Mouse (Mus musculus) megakaryocyte, embryonic 14.5 days (primary cell): ENCODE results near the gene Nelfa. TPM values are rescaled to one million over a fixed set of nuclear protein-coding genes. Genes with fewer than 3 reads are reported as not detected.

Experiments used
- H3K27me3 ChIP-seq: replicated peaks from 2 replicates; pipeline ENCODE3; 2012; ENCODE audit warnings: inconsistent platforms
- H3K36me3 ChIP-seq: replicated peaks from 2 replicates; pipeline ENCODE3; 2012; ENCODE audit warnings: low read length, inconsistent platforms, mixed read lengths
- H3K4me1 ChIP-seq: 2 replicates; pipeline ENCODE4 v1.6.1; 2012; ENCODE audit warnings: inconsistent platforms
- H3K4me3 ChIP-seq: replicated peaks from 2 replicates; pipeline ENCODE3; 2012; ENCODE audit warnings: moderate library complexity, mild to moderate bottlenecking, inconsistent platforms
- H3K9me3 ChIP-seq: 2 replicates; pipeline ENCODE4 v1.6.1; 2012; ENCODE audit warnings: inconsistent platforms
- FLI1 ChIP-seq: IDR thresholded peaks from 2 replicates; pipeline ENCODE4 v1.6.1; 2012; ENCODE audit warnings: low read length, inconsistent platforms, mixed read lengths
- GATA1 ChIP-seq: IDR thresholded peaks from 3 replicates; pipeline ENCODE4 v1.6.1; 2012; ENCODE audit warnings: mixed read lengths, low read length, inconsistent platforms, borderline replicate concordance
- polyA plus RNA-seq: library from polyadenylated mRNA; stranded (reverse); fragments of >175 nt; gene quantifications from 2 replicates; pipeline ENCODE4 v1.2.3, GENCODE M21; 2012; ENCODE audit warnings: low replicate concordance; ENCODE audit not compliant: insufficient read depth

Gene Nelfa
- polyA plus RNA-seq, 1 experiment, result 21.9 TPM

DNA sequence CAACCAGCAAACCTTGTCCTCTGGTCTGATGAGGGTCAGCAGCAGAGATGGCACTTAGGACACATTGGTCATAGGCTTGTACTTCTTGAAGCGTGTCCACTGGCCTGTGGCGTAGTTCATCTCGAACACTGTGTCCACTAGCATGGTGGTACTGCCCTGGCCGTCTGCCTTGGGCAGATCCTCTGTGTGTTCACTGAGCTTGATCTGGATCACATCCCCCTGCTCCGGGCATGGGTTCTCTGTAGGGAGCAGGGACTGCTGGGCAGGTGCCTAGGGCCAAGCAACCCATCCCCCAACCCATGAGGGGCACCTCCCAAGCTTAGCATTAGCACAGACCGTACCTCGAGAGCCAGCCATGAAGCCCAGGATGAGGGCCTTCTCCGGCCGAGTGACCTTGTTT is 37.5 kb downstream of the Nelfa start:
- Histone ChIP-seq H3K4me3 (no peak overlapping the region), H3K9me3 (no peaks in the 10 kb centered on the region), H3K27me3 (no peaks in the 10 kb centered on the region), H3K36me3 (peaks cover 100% of the 10 kb centered on the region), H3K4me1 (peaks cover 3% of the 10 kb centered on the region; the same call in 1 of the 2 replicates)
- TF ChIP-seq FLI1 (no peak), GATA1 (no peak)

- Histone ChIP-seq H3K4me1 (peaks cover 3% of the 10 kb centered on the region; the same call in 1 of the 2 replicates), H3K4me3 (no peak overlapping the region), H3K9me3 (no peaks in the 10 kb centered on the region), H3K36me3 (peaks cover 100% of the 10 kb centered on the region), H3K27me3 (no peaks in the 10 kb centered on the region)
- TF ChIP-seq FLI1 (no peak), GATA1 (no peak)
Observed at GRCm38 (mm10) chr5:33897158-33897557, 39.1 kb downstream of the Nelfa start.

- Histone ChIP-seq H3K27me3 (no peaks in the 10 kb centered on the region), H3K4me3 (no peak overlapping the region), H3K36me3 (peaks cover 100% of the 10 kb centered on the region), H3K4me1 (peaks cover 3% of the 10 kb centered on the region; the same call in 1 of the 2 replicates), H3K9me3 (no peaks in the 10 kb centered on the region)
- TF ChIP-seq FLI1 (no peak), GATA1 (no peak)
Observed at GRCm38 (mm10) chr5:33895116-33895515, 41.1 kb downstream of the Nelfa start.

DNA sequence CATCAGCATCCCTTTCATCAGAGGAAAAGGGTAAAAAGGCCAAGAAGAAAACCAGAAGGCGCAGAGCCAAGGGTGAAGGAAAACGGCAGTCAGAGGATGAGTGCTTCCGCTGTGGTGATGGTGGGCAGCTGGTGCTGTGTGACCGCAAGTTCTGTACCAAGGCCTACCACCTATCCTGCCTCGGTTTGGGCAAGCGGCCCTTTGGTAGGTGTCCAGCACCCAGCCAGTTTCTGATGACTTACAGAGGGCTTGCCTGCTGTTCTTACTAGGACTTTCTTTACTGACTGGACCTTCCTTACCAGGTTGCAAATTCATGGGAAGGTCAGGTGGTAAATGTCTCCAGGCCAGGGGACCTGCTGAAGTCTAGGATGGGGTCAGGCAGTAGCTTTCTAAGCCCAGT is 42.8 kb downstream of the Nelfa start:
- Histone ChIP-seq H3K4me3 (no peak overlapping the region), H3K27me3 (no peaks in the 10 kb centered on the region), H3K36me3 (peaks cover 98% of the 10 kb centered on the region), H3K9me3 (no peaks in the 10 kb centered on the region), H3K4me1 (peaks cover 3% of the 10 kb centered on the region; the same call in 1 of the 2 replicates)
- TF ChIP-seq GATA1 (no peak), FLI1 (no peak)

GRCm38 (mm10) chr5:33881118-33881517 is 55.1 kb downstream of the Nelfa start:
- no peaks in the 10 kb centered on the region for H3K9me3 ChIP-seq
- H3K27me3 ChIP-seq, result no peaks in the 10 kb centered on the region
- H3K4me3 ChIP-seq, result no peak overlapping the region
- H3K36me3 ChIP-seq, result peaks cover 82% of the 10 kb centered on the region
- peaks cover 6% of the 10 kb centered on the region for H3K4me1 ChIP-seq
- TF ChIP-seq GATA1, result no peak
- TF ChIP-seq FLI1, result no peak

DNA sequence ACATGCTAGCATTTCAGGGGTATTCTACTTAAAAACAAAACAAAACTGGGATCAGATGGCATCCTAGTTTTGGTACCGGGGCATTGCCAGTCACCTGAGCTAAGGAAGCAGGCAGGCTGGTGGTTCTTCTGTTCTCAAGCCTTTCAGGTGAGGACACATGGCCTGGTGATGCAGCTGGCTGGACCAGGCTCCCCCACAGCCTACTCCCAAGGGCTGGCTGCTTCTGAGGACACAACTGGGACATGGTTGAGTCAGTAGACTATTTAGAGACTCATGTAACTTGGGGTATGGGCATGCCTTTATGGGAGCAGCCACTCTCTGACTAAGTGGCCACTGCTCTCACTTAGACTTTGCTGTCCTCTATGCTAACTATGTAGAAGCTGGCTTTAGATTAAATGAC is 60.7 kb downstream of the Nelfa start:
- TF ChIP-seq FLI1, result no peak
- no peak for TF ChIP-seq GATA1
- Histone ChIP-seq H3K4me1 (no peaks in the 10 kb centered on the region), H3K9me3 (no peaks in the 10 kb centered on the region), H3K36me3 (peaks cover 75% of the 10 kb centered on the region), H3K27me3 (no peaks in the 10 kb centered on the region), H3K4me3 (no peak overlapping the region)

DNA sequence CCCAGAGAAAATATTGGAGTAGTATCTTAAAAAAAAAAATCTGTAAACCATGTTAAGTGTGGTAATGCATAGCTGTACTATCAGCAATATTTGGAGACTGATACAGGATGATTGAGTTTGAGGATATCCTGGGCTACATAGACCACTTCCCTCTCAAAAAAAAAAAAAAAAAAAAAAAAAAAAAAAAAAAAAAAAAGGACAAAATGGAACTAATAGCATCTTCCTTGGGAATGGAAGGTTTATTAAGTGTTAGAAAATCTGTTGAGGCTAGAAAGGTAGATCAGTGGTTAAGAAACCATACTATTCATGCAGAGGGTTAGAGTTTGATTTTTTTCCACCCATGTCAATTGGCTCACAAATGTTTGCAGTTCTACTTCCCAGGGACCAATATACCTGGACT is 78.5 kb downstream of the Nelfa start:
- H3K4me1 ChIP-seq, result peaks cover 11% of the 10 kb centered on the region; the same call in 1 of the 2 replicates
- no peaks in the 10 kb centered on the region for H3K27me3 ChIP-seq
- peaks cover 10% of the 10 kb centered on the region; the same call in 1 of the 2 replicates for H3K9me3 ChIP-seq
- peaks cover 60% of the 10 kb centered on the region for H3K36me3 ChIP-seq
- TF ChIP-seq FLI1 (no peak), GATA1 (no peak)
- no peak overlapping the region for H3K4me3 ChIP-seq

GRCm38 (mm10) chr5:33854019-33854418 is 82.2 kb downstream of the Nelfa start:
- Histone ChIP-seq H3K4me1 (peaks cover 8% of the 10 kb centered on the region), H3K27me3 (no peaks in the 10 kb centered on the region), H3K36me3 (peaks cover 47% of the 10 kb centered on the region), H3K4me3 (no peak overlapping the region), H3K9me3 (no peaks in the 10 kb centered on the region)
- TF ChIP-seq FLI1 (no peak), GATA1 (no peak)

- Histone ChIP-seq H3K4me1 (peaks cover 4% of the 10 kb centered on the region), H3K9me3 (no peaks in the 10 kb centered on the region), H3K36me3 (peaks cover 41% of the 10 kb centered on the region), H3K4me3 (no peak overlapping the region), H3K27me3 (no peaks in the 10 kb centered on the region)
- TF ChIP-seq FLI1 (no peak), GATA1 (no peak)
Observed at GRCm38 (mm10) chr5:33853086-33853485, 83.1 kb downstream of the Nelfa start.

- H3K27me3 ChIP-seq, result no peaks in the 10 kb centered on the region
- no peaks in the 10 kb centered on the region for H3K9me3 ChIP-seq
- peaks cover 39% of the 10 kb centered on the region for H3K36me3 ChIP-seq
- H3K4me3 ChIP-seq, result no peak overlapping the region
- peaks cover 12% of the 10 kb centered on the region for H3K4me1 ChIP-seq
- no peak for TF ChIP-seq GATA1
- no peak for TF ChIP-seq FLI1
Observed at GRCm38 (mm10) chr5:33851466-33851865, 84.7 kb downstream of the Nelfa start.

Other genes with a start within 250 kb of the Nelfa start
- gene Fgfr3, start 214.7 kb downstream of the Nelfa start, polyA plus RNA-seq, result 0.39 and 0.68 TPM in 2 replicates
- 9.0 and 9.4 TPM in 2 replicates for gene Letm1, start 153.6 kb downstream of the Nelfa start, polyA plus RNA-seq
- 2.4 and 3.3 TPM in 2 replicates for gene Nsd2, start 115.7 kb downstream of the Nelfa start, polyA plus RNA-seq
- 15.8 and 92.9 TPM in 2 replicates for gene Gm1673, start 47.0 kb upstream of the Nelfa start, polyA plus RNA-seq
- 0.57 and 1.3 TPM in 2 replicates for gene Nat8l, start 59.6 kb upstream of the Nelfa start, polyA plus RNA-seq
- 0.21 TPM in 1 of 2 replicates, not detected in the other for gene Poln, start 233.0 kb upstream of the Nelfa start, polyA plus RNA-seq
- 1.6 TPM in 1 of 2 replicates, not detected in the other for gene Haus3, start 233.1 kb upstream of the Nelfa start, polyA plus RNA-seq